Mouse (Mus musculus) stomach, embryonic 16.5 days (tissue): Measurements from ENCODE around the gene Itpr3. TPM values are rescaled to one million over a fixed set of nuclear protein-coding genes. Genes with fewer than 3 reads are reported as not detected.

Experiments used
- ATAC-seq: fragments of 200-750 bp; cut with Nextera tagmentation; 2 replicates; pipeline ENCODE4 v1.8.0; 2017; ENCODE audit warnings: moderate number of reproducible peaks, moderate TSS enrichment; ENCODE audit not compliant: insufficient read depth, low FRiP score
- H3K27ac ChIP-seq: fragments of 300-500 bp; sonication (generic); 2 replicates; pipeline ENCODE4 v1.5.1; 2014; ENCODE audit warnings: low read length
- H3K27me3 ChIP-seq: fragments of 300-500 bp; sonication (generic); 2 replicates; pipeline ENCODE4 v1.6.1; 2014; ENCODE audit warnings: low read length, control low read depth, mixed read lengths; ENCODE audit not compliant: control insufficient read depth, insufficient read depth
- H3K36me3 ChIP-seq: fragments of 300-500 bp; sonication (generic); 2 replicates; pipeline ENCODE4 v1.6.1; 2014; ENCODE audit warnings: low read length; ENCODE audit not compliant: control insufficient read depth, insufficient read depth
- H3K4me1 ChIP-seq: fragments of 300-500 bp; sonication (generic); 2 replicates; pipeline ENCODE4 v1.6.1; 2014; ENCODE audit warnings: low read length, control low read depth, mixed read lengths; ENCODE audit not compliant: control insufficient read depth, insufficient read depth
- H3K4me2 ChIP-seq: fragments of 300-500 bp; sonication (generic); 2 replicates; pipeline ENCODE4 v1.6.1; 2014; ENCODE audit warnings: low read depth, low read length, mixed read lengths
- H3K4me3 ChIP-seq: fragments of 300-500 bp; sonication (generic); replicated peaks from 2 replicates; pipeline ENCODE4 v1.5.1; 2014; ENCODE audit warnings: mild to moderate bottlenecking, low read length
- H3K9ac ChIP-seq: fragments of 300-500 bp; sonication (generic); 2 replicates; pipeline ENCODE4 v1.6.1; 2014; ENCODE audit warnings: low read length
- H3K9me3 ChIP-seq: fragments of 300-500 bp; sonication (generic); replicated peaks from 2 replicates; pipeline ENCODE4 v1.6.1; 2016; ENCODE audit warnings: low read length, control low read depth; ENCODE audit not compliant: control insufficient read depth
- WGBS: fragments of 180-500 bp; shearing (Covaris S2); extraction: QIAGEN DNeasy Blood & Tissue Kit; methylation state at CpG from one replicate; pipeline ENCODE4 v1.1.7; 2014; 5-methylcytosine and 5-hydroxymethylcytosine counted together
- polyA plus RNA-seq: library from polyadenylated mRNA; unstranded; fragments of >200 nt; fragmentation: Nextera tagmentation; extraction: Ambion mirVana; gene quantifications from 2 replicates; pipeline ENCODE4 v1.2.1, GENCODE M21; 2015

Itpr3 gene
- polyA plus RNA-seq, result 15.0 and 16.7 TPM in 2 replicates

DNA sequence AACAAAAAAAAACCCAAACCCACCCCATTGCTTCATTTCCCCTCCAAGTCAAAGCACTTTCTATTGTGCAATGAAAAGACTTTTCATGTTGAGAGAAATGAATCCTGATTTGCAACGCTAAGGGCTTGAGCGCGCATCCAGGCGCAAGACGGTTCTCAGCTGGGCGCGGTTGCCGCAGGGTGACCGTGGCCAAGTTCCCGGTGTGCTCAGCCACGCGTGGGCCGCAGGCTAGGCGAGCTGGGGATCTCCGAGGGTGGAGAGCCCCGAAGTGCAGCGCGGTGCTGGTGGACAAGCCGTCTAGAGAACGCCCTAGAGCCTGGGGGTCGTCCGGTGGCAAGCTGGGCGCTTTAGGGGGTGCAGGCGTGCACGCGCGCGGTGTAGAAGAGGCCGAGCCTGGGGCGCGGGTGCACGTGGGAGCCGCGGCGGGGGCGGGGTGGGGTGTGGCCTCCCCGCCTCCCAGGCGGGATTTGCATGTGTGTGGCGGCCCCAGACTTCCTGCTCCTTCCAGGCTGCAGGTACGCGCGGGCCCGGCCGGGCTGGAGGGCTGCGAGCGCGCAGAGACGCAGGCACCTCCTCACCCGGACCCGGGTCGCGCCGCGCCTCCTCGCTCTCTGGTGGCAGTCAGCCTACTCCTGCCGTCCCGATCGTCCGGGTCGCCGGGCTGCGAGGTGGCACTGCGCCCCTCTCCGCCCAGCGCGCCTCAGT lies at the start of gene Itpr3:
Itpr3 (plus strand) TSS at position 493 of the 705 bp plus-strand sequence.
- Histone ChIP-seq H3K9ac (peak within 1 kb of the TSS; percentile 87), H3K4me3 (peak within 1 kb of the TSS; percentile 74), H3K27ac (peak within 1 kb of the TSS; percentile 96), H3K4me1 (peaks cover 8% of the 10 kb centered on the region), H3K27me3 (no peaks in the 10 kb centered on the region), H3K4me2 (peak within 1 kb of the TSS; percentile 98), H3K36me3 (no peaks in the 10 kb centered on the region), H3K9me3 (no peaks in the 10 kb centered on the region)
- peak; percentile 80 for ATAC-seq
- under 1% methylated on average over 59 of the region's 66 CpGs for WGBS

DNA sequence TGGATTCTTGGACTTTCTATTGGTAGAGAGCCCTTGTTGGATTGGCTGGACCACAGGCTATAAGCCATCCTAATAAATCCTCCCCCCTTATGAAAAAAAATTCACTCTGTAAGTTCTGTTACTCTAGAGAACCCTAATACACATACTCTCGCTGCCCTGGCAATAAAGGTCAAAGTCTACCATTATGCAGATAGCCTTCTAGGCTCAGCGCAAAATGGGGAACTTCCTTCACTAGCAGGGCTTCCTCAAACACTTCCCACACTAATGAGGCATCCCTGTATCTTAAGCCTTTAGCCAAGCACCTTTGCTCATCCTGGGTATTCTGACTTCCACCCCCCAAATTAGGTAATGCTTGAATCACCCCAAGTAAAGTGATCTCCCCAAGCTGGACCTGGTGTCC lies 48.8 kb upstream of the Itpr3 start:
- Histone ChIP-seq H3K27me3 (no peaks in the 10 kb centered on the region), H3K4me1 (no peaks in the 10 kb centered on the region), H3K4me2 (no peak overlapping the region), H3K36me3 (no peaks in the 10 kb centered on the region), H3K9ac (no peak overlapping the region), H3K27ac (no peak overlapping the region), H3K4me3 (no peak overlapping the region), H3K9me3 (no peaks in the 10 kb centered on the region)
- 67% methylated on average over 2 of the region's 2 CpGs for WGBS
- no peak for ATAC-seq

DNA sequence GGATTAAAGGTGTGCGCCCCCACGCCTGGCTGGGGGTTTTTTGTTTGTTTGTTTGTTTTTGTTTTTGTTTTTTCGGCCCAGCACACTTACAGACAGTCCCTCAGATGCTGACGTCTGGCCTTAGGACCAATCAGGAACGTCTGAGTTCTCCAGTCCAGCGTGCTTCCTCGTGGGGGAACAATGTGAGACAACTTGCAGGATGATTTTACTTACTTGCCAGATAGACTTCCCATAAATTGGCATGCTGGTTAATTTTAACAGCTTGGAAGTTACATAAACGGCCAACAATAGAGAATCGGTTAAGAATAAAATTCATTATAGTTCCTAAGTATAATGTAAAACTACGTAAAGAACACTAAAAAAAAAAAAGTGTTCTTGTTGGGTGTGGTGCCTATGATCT lies 45.9 kb upstream of the Itpr3 start:
- H3K36me3 ChIP-seq, result no peaks in the 10 kb centered on the region
- no peak for ATAC-seq
- no peaks in the 10 kb centered on the region for H3K9me3 ChIP-seq
- no peak overlapping the region for H3K4me2 ChIP-seq
- no peaks in the 10 kb centered on the region for H3K4me1 ChIP-seq
- no peaks in the 10 kb centered on the region for H3K27me3 ChIP-seq
- H3K27ac ChIP-seq, result no peak overlapping the region
- 85% methylated on average over 10 of the region's 10 CpGs for WGBS
- H3K4me3 ChIP-seq, result no peak overlapping the region
- no peak overlapping the region for H3K9ac ChIP-seq

DNA sequence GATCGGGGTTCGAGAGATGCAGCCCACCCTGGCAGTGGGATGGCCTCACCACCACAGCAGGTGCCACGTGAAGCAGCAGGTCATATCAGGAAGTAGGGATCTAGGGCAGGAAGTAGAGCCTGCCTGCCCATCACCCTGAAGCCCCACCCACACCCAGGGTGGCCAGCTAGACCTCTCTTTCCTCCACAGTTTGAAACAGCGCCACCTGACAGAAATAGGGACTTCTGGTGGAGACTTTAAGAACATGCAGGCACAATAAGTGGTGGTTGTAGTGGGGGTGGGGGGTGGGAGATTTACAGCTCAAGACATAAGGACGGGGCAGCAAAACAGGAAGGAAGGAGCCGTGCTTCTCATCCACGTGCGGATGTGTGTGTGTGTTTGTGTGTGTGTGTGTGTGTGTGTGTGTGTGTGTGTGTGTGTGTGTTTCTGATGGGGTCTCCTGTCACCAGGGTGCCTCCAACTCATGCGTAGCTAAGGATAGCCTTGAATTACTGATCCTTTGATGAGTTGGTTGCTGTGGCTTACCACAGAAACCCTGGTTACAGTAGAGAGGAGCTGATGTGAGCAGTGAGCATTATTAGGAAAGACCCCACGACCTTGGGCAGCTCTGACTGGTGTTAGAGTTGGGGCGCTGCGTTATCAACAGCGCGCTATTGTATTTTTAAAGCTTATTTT lies 45.0 kb upstream of the Itpr3 start:
- Histone ChIP-seq H3K9me3 (no peaks in the 10 kb centered on the region), H3K9ac (no peak overlapping the region), H3K27ac (no peak overlapping the region), H3K4me2 (0 out of 2 replicates have a peak overlapping the region, but pooled peaks have one; percentile 2), H3K27me3 (no peaks in the 10 kb centered on the region), H3K4me1 (no peaks in the 10 kb centered on the region), H3K36me3 (no peaks in the 10 kb centered on the region), H3K4me3 (no peak overlapping the region)
- peak; percentile 23; the same call in 1 of the 2 replicates for ATAC-seq
- WGBS, result 48% methylated on average over 14 of the region's 14 CpGs

DNA sequence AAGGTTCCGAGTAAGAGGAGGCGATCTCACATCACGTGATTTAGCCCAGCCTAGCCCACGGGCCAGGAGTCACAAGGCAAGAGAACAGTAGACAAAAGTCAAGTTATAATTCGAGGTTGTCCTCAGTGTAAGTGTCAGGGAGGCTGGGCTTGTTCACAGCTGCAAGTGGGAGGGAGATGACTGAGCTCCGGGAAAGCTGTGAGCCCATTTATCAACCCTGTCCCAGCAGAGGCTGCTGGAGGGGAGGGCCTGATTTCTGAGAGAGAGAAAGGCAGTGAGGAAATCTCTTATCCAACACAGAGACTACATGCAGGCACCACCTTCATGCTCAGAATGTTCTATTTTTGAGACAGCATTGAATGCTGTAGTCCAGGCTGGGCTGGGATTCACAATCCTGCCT lies 44.2 kb upstream of the Itpr3 start:
- Histone ChIP-seq H3K4me2 (no peak overlapping the region), H3K4me1 (0 out of 2 replicates have a peak, but pooled peaks cover 3% of the 10 kb centered on the region), H3K27ac (no peak overlapping the region), H3K27me3 (no peaks in the 10 kb centered on the region), H3K9ac (no peak overlapping the region; the same call in 1 of the 2 replicates), H3K4me3 (no peak overlapping the region), H3K9me3 (no peaks in the 10 kb centered on the region), H3K36me3 (no peaks in the 10 kb centered on the region)
- 31% methylated on average over 6 of the region's 6 CpGs for WGBS
- no peak for ATAC-seq

DNA sequence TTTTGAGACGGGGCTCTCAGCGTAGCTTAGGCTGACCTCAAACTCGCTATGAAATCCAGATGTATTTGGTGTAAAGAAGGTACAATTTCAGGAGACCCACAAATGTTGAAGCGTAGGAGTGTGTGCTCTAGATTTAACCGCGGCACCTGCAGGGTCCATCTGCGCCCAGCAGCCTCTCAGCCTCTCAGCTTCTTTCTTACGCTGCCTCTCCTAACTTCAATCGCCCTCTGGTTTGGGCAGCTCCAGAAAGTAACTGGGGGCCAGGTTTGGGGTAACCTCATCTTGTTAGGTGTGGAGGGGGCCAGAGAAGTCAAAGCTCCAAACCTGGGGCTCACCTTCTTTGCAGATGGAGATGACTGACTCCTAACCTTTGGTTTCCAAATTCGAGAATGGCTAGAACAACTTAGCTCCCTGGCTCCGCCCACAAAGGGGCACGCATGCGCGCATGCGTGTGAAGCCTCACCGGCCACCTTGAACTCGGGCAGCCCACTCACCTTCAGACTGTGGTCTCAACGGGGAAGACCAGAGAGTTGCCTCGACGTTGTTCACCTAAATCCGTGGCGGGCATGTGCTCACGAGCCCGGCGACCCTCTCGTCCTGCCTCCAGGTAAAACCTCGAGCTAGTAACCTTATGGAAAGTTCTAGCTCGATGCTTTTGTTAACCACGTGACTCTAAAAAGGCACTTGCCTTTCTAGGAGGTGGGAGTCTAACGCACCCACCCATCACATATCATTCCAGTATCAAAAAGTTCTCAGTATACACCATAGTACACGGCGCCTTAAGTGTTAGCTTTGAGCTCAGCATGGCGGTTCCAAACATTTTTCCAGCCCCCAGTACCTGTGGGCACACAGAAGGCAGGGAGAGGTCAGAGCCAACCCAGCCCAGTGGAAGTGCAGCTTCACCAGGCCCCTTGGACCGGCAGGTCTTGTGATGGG lies 39.3 kb upstream of the Itpr3 start:
- Histone ChIP-seq H3K36me3 (peaks cover 8% of the 10 kb centered on the region), H3K9me3 (no peaks in the 10 kb centered on the region), H3K9ac (peak overlapping the region; percentile 79), H3K27me3 (no peaks in the 10 kb centered on the region), H3K4me3 (peak overlapping the region; percentile 59), H3K4me2 (peak overlapping the region; percentile 84), H3K4me1 (0 out of 2 replicates have a peak, but pooled peaks cover 3% of the 10 kb centered on the region), H3K27ac (peak overlapping the region; percentile 67)
- 5% methylated on average over 34 of the region's 34 CpGs for WGBS
- peak; percentile 82 for ATAC-seq

DNA sequence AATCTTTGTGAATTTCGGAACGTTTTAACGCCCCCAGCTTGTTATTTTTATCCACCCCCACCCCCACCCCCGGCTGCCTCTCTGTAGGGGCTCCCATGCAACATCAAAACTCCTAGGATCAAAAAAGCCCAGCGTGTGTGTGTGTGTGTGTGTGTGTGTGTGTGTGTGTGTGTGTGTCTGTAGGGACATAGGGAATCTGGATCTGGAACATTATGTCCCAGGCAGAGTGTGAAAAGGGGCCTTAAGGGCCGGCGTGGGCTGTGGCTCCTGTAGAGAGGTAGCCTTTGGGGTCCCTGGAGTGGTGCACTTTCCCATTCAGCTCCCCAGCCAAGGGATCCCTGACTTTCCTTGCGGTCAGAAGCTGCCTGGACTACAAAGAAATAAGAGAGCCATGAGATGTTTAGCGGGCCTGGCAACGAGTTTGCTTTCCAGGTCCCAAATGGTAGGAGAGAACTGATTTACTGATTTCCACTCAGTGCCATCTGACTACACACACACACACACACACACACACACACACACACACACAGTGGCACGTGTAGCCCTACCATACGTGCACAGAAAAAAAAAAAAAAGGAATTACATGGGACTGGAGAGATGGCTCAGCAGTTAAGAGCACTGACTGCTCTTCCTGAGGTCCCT lies 38.4 kb upstream of the Itpr3 start:
- H3K4me3 ChIP-seq, result peak overlapping the region; percentile 59
- no peaks in the 10 kb centered on the region for H3K27me3 ChIP-seq
- peaks cover 8% of the 10 kb centered on the region for H3K36me3 ChIP-seq
- 33% methylated on average over 12 of the region's 12 CpGs for WGBS
- no peak overlapping the region; the same call in 1 of the 2 replicates for H3K27ac ChIP-seq
- H3K4me1 ChIP-seq, result 0 out of 2 replicates have a peak, but pooled peaks cover 3% of the 10 kb centered on the region
- H3K9me3 ChIP-seq, result no peaks in the 10 kb centered on the region
- H3K4me2 ChIP-seq, result peak overlapping the region; percentile 84
- ATAC-seq, result no peak
- H3K9ac ChIP-seq, result peak overlapping the region; percentile 79

DNA sequence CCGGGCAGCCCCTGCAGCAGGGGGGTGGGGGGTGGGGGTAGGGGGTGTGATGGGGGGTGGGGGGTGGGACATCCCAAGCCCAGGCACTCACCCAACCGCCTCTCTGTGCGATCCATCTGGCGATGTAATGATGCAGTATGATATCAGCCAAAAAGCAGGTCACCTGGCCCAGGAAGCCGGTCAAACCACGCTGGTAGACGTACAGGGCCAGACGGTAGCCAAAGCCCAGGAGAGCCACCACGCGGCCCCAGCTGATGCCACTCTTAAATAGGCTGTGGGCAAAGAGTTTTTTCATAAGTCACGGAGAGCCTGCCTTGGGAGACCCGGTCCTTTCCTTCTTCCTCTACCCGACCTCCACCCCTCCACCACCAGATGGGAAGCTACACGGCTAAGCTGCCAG lies 36.0 kb upstream of the Itpr3 start:
- 85% methylated on average over 14 of the region's 14 CpGs for WGBS
- H3K27me3 ChIP-seq, result no peaks in the 10 kb centered on the region
- H3K4me3 ChIP-seq, result no peak overlapping the region
- H3K9me3 ChIP-seq, result no peaks in the 10 kb centered on the region
- H3K36me3 ChIP-seq, result peaks cover 8% of the 10 kb centered on the region
- 0 out of 2 replicates have a peak, but pooled peaks cover 3% of the 10 kb centered on the region for H3K4me1 ChIP-seq
- H3K27ac ChIP-seq, result no peak overlapping the region
- no peak for ATAC-seq
- no peak overlapping the region for H3K9ac ChIP-seq
- no peak overlapping the region for H3K4me2 ChIP-seq
